Mouse (Mus musculus): ENCODE results near the gene Atp1b3.

- no peak for TF ChIP-seq CTCF (IDR thresholded peaks at IDR 0.05; ENCODE audit: low read depth)
- TF ChIP-seq EP300 (optimal IDR thresholded peaks at IDR 0.05), result no peak
Measured at GRCm38 (mm10) chr9:96312074-96312473, 52.2 kb downstream of the Atp1b3 start.

Data from stomach, postnatal 0 days (tissue).